Mouse (Mus musculus) megakaryocyte, embryonic 14.5 days (primary cell): ENCODE measurements around the gene Slc39a5. TPM values are rescaled to one million over a fixed set of nuclear protein-coding genes. Genes with fewer than 3 reads are reported as not detected.
A peak's percentile ranks its signal among the peaks of the same experiment; 100 is the strongest.

ENCODE experiments used
- H3K27me3 ChIP-seq: replicated peaks from 2 replicates; pipeline ENCODE3; 2012; ENCODE audit warnings: inconsistent platforms
- H3K36me3 ChIP-seq: replicated peaks from 2 replicates; pipeline ENCODE3; 2012; ENCODE audit warnings: low read length, inconsistent platforms, mixed read lengths
- H3K4me1 ChIP-seq: 2 replicates; pipeline ENCODE4 v1.6.1; 2012; ENCODE audit warnings: inconsistent platforms
- H3K4me3 ChIP-seq: replicated peaks from 2 replicates; pipeline ENCODE3; 2012; ENCODE audit warnings: moderate library complexity, mild to moderate bottlenecking, inconsistent platforms
- H3K9me3 ChIP-seq: 2 replicates; pipeline ENCODE4 v1.6.1; 2012; ENCODE audit warnings: inconsistent platforms
- FLI1 ChIP-seq: IDR thresholded peaks from 2 replicates; pipeline ENCODE4 v1.6.1; 2012; ENCODE audit warnings: low read length, inconsistent platforms, mixed read lengths
- GATA1 ChIP-seq: IDR thresholded peaks from 3 replicates; pipeline ENCODE4 v1.6.1; 2012; ENCODE audit warnings: mixed read lengths, low read length, inconsistent platforms, borderline replicate concordance
- polyA plus RNA-seq: library from polyadenylated mRNA; stranded (reverse); fragments of >175 nt; gene quantifications from 2 replicates; pipeline ENCODE4 v1.2.3, GENCODE M21; 2012; ENCODE audit warnings: low replicate concordance; ENCODE audit not compliant: insufficient read depth

Slc39a5 gene
- polyA plus RNA-seq, 1 experiment = not detected

GRCm38 (mm10) chr10:128411211-128412054, 10.4 kb upstream of the Slc39a5 start, which contains the start of the genes Nabp2 and Rnf41:
Gene Nabp2, minus strand, starts transcription at chr10:128411492.
Gene Rnf41, plus strand, starts transcription at chr10:128411657.
- Histone ChIP-seq H3K36me3 (peaks cover 55% of the 10 kb centered on the region), H3K9me3 (no peaks in the 10 kb centered on the region), H3K4me3 (peak within 1 kb of the TSS; percentile 94), H3K4me1 (peaks cover 57% of the 10 kb centered on the region), H3K27me3 (no peaks in the 10 kb centered on the region)
- TF ChIP-seq GATA1 (no peak), FLI1 (0 out of 2 replicates have a peak, but pooled peaks have one; percentile 28)

GRCm38 (mm10) chr10:128410560-128410845, 9.5 kb upstream of the Slc39a5 start:
- Histone ChIP-seq H3K27me3 (no peaks in the 10 kb centered on the region), H3K4me1 (peaks cover 64% of the 10 kb centered on the region), H3K9me3 (no peaks in the 10 kb centered on the region), H3K4me3 (peak overlapping the region; percentile 94), H3K36me3 (peaks cover 56% of the 10 kb centered on the region)
- TF ChIP-seq FLI1 (no peak), GATA1 (no peak)

- Histone ChIP-seq H3K9me3 (no peaks in the 10 kb centered on the region), H3K36me3 (peaks cover 55% of the 10 kb centered on the region), H3K4me1 (peaks cover 63% of the 10 kb centered on the region), H3K4me3 (peak overlapping the region; percentile 94), H3K27me3 (no peaks in the 10 kb centered on the region)
- TF ChIP-seq FLI1 (no peak), GATA1 (no peak)
Measured at GRCm38 (mm10) chr10:128409692-128410559, 8.9 kb upstream of the Slc39a5 start.

- Histone ChIP-seq H3K4me3 (peak overlapping the region; percentile 94), H3K36me3 (peaks cover 52% of the 10 kb centered on the region), H3K4me1 (peaks cover 54% of the 10 kb centered on the region), H3K9me3 (no peaks in the 10 kb centered on the region), H3K27me3 (no peaks in the 10 kb centered on the region)
- TF ChIP-seq GATA1 (no peak), FLI1 (no peak)
Measured at GRCm38 (mm10) chr10:128408591-128409535, 7.8 kb upstream of the Slc39a5 start.

GRCm38 (mm10) chr10:128403931-128404330, 2.9 kb upstream of the Slc39a5 start:
- Histone ChIP-seq H3K4me3 (no peak overlapping the region), H3K9me3 (no peaks in the 10 kb centered on the region), H3K27me3 (no peaks in the 10 kb centered on the region), H3K36me3 (peaks cover 88% of the 10 kb centered on the region), H3K4me1 (peaks cover 22% of the 10 kb centered on the region)
- no peak for TF ChIP-seq FLI1
- TF ChIP-seq GATA1 = no peak

- Histone ChIP-seq H3K9me3 (no peaks in the 10 kb centered on the region), H3K4me1 (peaks cover 27% of the 10 kb centered on the region), H3K4me3 (no peak overlapping the region), H3K36me3 (peaks cover 77% of the 10 kb centered on the region), H3K27me3 (no peaks in the 10 kb centered on the region)
- TF ChIP-seq FLI1 (no peak), GATA1 (no peak)
Measured at GRCm38 (mm10) chr10:128401638-128402037, 609 bp upstream of the Slc39a5 start.

GRCm38 (mm10) chr10:128400338-128400737, 691 bp downstream of the Slc39a5 start:
- H3K36me3 ChIP-seq = peaks cover 77% of the 10 kb centered on the region
- no peak overlapping the region for H3K4me3 ChIP-seq
- peaks cover 20% of the 10 kb centered on the region for H3K4me1 ChIP-seq
- TF ChIP-seq GATA1 = no peak
- no peak for TF ChIP-seq FLI1
- no peaks in the 10 kb centered on the region for H3K27me3 ChIP-seq
- no peaks in the 10 kb centered on the region for H3K9me3 ChIP-seq

GRCm38 (mm10) chr10:128397466-128397865, 3.6 kb downstream of the Slc39a5 start:
- peaks cover 80% of the 10 kb centered on the region for H3K36me3 ChIP-seq
- TF ChIP-seq FLI1 (no peak), GATA1 (no peak)
- H3K9me3 ChIP-seq = no peaks in the 10 kb centered on the region
- no peak overlapping the region for H3K4me3 ChIP-seq
- peaks cover 20% of the 10 kb centered on the region for H3K4me1 ChIP-seq
- no peaks in the 10 kb centered on the region for H3K27me3 ChIP-seq

- Histone ChIP-seq H3K36me3 (peaks cover 82% of the 10 kb centered on the region), H3K9me3 (no peaks in the 10 kb centered on the region), H3K27me3 (no peaks in the 10 kb centered on the region), H3K4me3 (no peak overlapping the region), H3K4me1 (peaks cover 22% of the 10 kb centered on the region)
- TF ChIP-seq FLI1 (no peak), GATA1 (no peak)
Measured at GRCm38 (mm10) chr10:128396716-128397264, 4.2 kb downstream of the Slc39a5 start.
